Mouse (Mus musculus) thymus, postnatal 36 days (tissue): ENCODE results near the gene Arhgef40.
A peak's percentile ranks its signal among the peaks of the same experiment; 100 is the strongest.

Experiments
- DNase-seq, 2 experiments: peaks; one replicate each; pipeline ENCODE4 v3.0.0; 2022; ENCODE audit warnings: mixed read lengths in 2 of 2

Gene Arhgef40

GRCm38 (mm10) chr14:52003981-52004495 is 19.5 kb downstream of the Arhgef40 start:
- DNase-seq: peak in 1 of 2 experiments; percentile 45

DNA sequence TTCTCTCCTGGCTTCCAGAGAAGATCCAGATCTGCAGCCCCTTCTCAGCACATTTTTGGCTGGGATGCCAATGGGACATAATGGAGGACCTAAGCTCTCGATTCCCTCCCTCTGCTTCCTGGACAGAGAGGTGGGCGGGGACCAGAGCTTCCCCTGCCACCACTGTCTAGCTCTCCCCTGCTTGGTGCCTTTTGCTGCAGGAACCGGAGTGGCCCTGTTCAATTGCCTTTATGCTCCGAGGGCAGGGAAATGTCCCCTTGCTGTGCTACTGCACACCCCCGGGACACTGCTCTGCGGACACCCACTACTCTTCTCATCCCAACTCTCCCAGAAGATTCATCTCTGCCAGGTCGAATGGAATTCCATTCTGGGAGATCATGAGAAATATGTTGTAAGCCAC is 20.6 kb downstream of the Arhgef40 start:
- peak in 1 of 2 experiments; percentile 20 for DNase-seq

DNA sequence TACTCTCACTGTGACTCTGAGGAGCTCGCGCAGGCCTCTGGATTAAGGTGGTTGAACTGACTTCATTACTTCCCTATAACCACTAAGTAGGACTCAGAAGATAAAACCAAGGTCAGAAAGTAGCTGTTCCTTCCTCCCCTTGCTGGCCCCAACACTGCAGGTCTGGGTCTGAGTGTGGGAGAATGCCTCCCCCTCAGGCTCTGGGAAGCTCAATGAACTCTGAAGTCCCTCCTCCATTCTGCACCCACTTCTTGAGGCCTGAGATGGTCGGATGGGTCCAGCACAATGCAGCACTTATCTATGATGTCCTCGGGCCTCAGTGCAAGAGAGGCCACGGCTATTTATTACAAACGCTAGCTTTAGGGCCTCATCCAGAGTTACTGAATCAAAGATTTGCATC is 21.1 kb downstream of the Arhgef40 start:
- no peak for DNase-seq

DNA sequence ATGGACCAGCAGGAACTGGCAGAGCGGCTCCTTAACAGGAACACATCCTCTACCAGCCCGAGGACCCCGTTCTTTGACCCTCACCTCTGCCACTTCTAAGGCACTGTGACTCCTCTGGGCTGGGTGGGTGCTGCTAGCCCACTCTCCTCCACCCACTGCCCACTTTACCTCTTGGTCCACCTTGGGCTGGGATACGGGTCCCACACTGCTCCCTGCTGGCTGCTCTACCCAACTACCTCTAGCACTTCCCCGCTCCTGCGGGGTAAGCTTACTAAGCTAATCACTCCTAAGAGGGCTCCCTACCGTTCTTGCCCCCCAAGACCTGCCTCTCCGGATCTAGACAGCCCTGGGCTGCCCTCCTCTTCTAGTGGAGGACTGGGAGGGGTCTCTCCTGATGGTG is 21.7 kb downstream of the Arhgef40 start:
- peak in 1 of 2 experiments; percentile 50 for DNase-seq

DNA sequence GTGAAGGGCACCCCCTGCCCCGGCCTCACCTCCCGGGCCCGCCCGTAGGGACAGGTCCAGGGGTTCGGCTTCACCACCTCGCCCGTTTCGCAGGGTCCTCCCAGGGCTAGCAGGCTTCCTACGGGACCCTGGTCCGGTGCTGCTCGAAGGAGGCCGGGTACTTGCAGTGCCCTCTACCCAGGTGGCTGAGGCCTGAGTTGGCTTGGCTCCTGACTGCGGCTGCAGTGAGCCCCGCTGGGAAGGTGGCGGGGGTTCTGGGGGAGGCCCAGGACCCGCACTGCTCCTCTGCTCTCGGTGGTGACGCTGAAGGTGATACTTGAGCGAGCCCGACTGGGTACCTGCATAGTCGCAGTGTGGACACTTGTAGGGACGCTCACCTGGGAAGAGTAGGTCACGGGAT is 22.3 kb downstream of the Arhgef40 start:
- DNase-seq: peak in 1 of 2 experiments; percentile 36

DNA sequence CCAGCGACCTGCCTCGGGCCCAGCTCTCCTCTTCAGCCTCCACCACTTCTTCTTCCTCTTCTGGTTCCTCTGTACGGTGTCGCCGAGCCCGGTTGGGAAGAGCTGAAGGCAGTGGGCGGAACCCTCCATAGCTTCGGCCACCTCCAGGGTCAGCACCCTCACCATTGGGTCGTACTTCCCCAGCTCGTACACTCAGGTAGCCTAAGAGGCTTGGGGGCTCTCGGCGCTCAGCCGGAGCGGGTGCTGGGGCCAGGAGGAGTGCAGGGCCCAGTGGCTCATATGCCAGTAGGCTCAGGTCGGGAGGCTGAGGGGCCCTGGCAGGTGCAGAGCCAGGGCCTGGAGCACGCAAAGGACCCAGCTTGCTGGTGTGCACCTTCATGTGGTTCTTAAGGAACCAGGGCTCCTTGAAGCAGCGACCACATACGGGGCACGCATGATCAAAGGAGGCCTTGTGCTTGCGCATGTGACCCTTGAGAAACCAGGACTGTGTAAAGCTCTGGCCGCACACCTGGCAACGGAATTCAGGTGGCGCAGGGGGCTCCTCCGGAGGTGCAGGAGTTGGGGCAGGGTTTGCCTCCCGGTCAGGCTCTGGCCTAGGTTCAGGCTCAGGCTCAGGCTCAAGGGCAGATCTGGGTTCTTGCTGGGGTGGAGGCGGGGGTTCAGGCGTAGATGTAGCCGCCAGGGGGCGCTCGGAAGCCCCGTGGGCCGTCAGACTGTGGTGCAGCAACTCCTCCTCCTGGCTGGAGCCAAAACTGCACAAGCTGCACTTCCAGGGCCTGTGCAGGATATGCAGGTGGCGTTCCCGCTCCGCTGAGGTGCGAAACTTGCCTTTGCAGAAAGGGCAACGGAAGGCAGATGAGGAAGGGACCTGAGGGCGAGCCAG is 24.0 kb downstream of the Arhgef40 start:
- DNase-seq: peak; percentile 94 to 96

DNA sequence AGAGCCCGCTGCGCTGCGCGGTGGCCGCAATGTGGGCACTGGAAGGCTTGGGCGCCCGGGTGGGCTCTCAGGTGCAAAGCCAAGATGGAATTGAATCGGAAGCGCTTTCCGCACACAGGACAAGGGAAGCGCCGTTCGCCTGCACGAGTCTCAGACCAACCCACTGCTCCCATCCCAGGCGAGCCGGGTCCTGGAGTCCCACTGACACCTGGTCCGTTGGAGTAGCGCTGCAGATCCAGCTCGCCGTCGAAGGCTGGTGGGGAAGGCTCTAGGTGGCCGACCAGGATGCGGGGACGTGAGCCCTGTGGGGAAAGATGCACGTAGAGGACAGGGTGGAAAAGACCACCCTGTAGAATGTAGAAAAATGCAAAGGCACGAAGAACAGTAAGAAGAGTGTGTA is 24.8 kb downstream of the Arhgef40 start:
- DNase-seq: no peak

DNA sequence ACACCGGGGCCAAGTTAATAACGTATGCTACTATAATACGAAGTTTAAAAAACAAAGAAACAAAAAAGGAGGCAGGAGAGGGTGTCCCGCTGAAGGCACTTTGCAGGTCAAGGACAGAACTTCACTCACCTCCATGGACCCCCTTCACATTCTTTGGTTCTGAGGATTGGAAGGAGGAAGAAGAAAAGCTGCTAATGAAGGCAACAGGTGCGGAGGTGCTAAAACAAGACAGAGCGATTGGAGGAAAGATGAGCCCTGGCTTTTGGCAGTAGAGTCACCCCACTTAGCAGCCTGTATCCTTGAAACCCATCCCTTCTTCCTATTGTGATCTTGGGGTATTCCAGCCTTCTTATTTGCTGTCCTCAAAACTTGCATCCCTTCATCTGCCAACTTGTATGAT is 25.3 kb downstream of the Arhgef40 start:
- no peak for DNase-seq

GRCm38 (mm10) chr14:52010446-52011111 is 26.1 kb downstream of the Arhgef40 start:
- peak in 1 of 2 experiments; percentile 20 for DNase-seq

- no peak for DNase-seq
Measured at GRCm38 (mm10) chr14:52011683-52012082, 27.2 kb downstream of the Arhgef40 start.

- DNase-seq: no peak
Measured at GRCm38 (mm10) chr14:52012085-52012484, 27.6 kb downstream of the Arhgef40 start.

DNA sequence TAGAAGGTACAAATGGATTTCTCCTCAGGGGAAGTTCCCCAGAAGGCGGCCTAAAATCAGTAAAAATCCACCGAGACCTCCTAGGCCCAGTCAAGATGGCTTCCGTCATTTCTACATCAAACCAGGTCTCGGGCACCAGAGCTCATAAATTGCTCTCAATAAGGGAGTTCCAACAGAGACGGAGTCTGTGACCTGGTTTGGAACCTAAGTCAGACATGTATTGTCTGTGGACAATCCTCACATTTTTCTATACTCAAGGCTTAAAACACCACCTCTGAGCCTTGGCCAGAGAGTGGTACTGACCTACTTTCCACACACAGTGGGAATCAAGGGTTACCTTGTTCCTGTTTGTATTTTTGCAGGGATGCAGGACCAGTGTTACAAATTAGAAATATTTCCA is 28.0 kb downstream of the Arhgef40 start:
- DNase-seq: no peak

DNA sequence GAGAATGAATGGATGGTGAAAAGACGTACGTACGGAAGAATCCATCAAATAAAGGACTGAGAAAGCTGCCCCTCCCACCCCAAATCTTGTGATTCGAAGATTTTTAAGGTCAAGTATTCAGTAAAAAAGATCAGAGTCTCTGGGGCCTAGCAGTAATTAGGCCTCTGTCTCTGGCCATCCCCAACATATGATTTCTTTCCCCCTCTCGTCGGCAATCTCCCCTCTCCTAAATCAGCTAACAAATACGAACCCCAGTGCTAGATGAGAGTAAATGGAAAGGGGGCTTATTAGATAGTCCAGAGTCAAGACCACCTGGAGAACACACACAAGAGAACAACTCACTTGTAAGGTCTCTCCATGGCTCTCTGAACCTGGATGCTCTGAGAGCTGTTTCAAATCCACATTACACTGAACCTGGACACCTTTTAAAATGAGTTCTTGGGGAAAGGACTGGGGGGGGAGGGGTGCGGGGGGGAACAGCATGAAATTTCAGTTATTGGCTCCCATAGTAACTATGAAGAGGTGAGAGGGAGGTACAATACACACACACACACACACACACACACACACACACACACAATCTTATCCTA is 28.6 kb downstream of the Arhgef40 start:
- no peak for DNase-seq

DNA sequence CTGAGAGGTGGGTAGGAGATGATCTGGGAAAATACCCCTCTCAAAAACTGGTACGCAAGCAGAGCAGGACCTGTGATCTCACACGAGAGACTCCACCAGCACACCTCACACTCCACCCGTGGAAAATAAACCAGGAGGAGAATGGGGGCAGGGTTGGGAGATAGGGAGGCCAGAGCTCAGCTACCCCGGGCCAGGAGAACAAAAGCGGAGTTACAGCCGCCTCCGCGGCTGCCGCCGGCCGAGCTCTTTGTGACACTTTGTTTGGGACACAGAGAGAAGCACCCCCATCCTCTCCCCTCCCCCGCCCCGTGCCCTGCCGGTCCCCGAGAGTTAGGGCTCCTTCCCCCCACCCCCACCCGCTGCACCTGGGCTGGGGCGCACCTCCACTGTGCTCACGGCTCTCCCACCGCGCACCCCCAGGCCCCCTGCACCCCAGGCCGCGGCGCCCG is 29.3 kb downstream of the Arhgef40 start:
- DNase-seq: peak; percentile 86 to 92

- no peak for DNase-seq
Measured at GRCm38 (mm10) chr14:52014271-52014760, 29.8 kb downstream of the Arhgef40 start.

DNA sequence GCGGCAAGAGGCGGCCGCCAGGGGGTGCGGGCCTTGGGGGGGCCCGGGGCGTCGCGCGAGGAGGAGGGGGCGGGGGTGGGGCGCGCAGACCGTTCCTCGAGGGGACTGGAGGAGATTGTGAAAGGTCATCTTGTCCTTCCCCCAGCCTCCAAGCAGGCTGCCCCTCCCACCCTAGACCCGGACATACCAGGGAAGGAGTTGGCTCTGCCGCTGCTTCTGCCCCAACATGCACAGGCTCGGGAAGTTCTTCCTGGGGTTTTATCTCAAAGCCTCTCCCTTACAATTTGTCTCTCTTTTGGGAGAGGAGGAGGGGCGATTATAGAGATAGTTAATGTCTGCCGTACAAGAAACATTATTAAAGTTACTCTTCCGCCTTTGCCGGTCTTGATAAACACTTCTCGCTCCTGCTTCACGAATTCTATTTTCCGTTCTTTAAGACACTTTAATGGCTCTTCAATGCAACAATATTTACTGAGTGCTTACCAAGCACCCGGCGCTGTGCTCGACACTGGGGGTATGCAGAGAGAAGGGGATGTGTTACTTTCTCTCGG is 30.3 kb downstream of the Arhgef40 start:
- peak; percentile 42 to 58 for DNase-seq

GRCm38 (mm10) chr14:52015445-52016100 is 31.1 kb downstream of the Arhgef40 start, which contains the start of gene Tmem253:
Tmem253 (plus strand) TSS chr14:52015658.
- peak in 1 of 2 experiments; percentile 6 for DNase-seq

DNA sequence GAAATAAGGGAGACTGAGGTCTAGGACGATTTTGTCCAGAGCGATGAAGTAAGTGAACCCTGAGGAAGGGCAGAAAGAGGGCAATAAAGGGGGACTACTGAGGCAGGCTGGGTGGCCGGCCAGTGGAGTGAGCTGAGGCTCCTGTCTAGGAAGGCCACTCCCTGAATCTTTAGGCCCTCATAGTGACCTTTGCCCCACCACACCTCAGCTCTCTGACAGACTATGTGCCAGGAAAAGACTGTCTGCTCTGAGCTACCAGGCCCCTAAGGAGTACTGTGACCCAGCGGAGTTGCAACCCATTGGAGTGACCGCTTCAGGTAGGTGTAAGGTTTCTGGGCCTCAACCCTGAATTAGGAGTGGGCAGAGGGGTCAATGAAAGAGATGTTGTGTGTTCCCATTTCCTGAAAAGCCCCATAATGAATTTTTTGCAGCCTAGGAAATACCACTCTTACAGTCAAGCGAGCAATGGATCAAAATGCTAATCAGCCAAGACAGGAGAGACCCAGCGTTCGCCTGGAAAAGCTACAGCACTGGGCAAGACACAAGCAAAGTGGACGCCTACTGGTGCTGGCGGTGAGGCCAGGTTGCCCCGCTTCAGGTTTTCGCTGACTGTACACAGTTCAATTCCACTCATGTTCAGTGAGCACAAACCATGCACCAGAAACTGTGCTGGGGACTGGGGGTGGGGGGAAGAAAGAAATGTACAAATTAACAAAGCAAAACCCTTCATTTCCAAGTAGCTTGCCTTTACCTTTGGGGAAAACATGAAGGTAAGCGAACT is 32.3 kb downstream of the Arhgef40 start:
- DNase-seq: peak in 1 of 2 experiments; percentile 6

DNA sequence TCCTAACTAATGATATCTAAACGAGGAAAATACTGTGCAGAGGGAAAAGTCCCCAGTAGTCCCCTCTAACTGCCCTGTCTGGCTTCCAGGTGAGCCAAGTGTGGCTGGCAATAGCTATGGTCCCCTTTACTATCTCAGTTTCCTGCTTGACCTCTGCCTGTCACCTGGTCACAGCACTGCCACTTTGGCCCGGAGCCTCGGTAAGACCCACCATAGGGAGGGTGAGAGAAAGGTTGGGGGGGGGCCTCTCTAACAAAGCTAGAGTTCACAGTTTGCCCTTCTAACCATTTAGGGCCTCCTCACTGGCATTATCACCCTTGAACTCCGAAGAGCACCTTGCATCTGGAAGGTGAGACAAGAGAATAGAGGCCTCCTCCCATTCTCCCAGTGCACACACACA is 33.1 kb downstream of the Arhgef40 start:
- DNase-seq: peak in 1 of 2 experiments; percentile 9

GRCm38 (mm10) chr14:52018248-52019050 is 33.9 kb downstream of the Arhgef40 start:
- DNase-seq: peak in 1 of 2 experiments; percentile 36
